Mouse (Mus musculus) natural killer cell, adult 2 months (primary cell): ENCODE measurements around the gene Thra.
"Not testable (repeated sequence)": the region's sequence is repeated elsewhere in the genome, so short reads cannot be mapped to it uniquely, and the experiment has no call there.

Experiments
- DNase-seq, 2 experiments: peaks; one replicate each; pipeline ENCODE4 v3.0.0; 2022; ENCODE audit warnings: low spot score in 2 of 2

Thra gene

GRCm38 (mm10) chr11:98717904-98718303, 22.5 kb upstream of the Thra start:
- peak; percentile 26 to 54 for DNase-seq

GRCm38 (mm10) chr11:98720756-98721155, 19.7 kb upstream of the Thra start:
- DNase-seq, result no peak

GRCm38 (mm10) chr11:98721458-98722226, 18.8 kb upstream of the Thra start:
- no peak for DNase-seq

GRCm38 (mm10) chr11:98723098-98723497, 17.3 kb upstream of the Thra start:
- DNase-seq, result no peak

GRCm38 (mm10) chr11:98725926-98726506, 14.4 kb upstream of the Thra start:
- no peak for DNase-seq

GRCm38 (mm10) chr11:98729119-98729588, 11.3 kb upstream of the Thra start, which contains the start of gene Med24:
Gene Med24, minus strand, starts transcription at chr11:98729435.
- DNase-seq, result peak; percentile 85 to 87

- DNase-seq, result no peak
These were observed 9.7 kb upstream of the Thra start for GRCm38 (mm10) chr11:98730727-98731126.

- DNase-seq, result no peak
These were observed 9.3 kb upstream of the Thra start for GRCm38 (mm10) chr11:98731134-98731533.

GRCm38 (mm10) chr11:98734020-98734419, 6.4 kb upstream of the Thra start:
- no peak for DNase-seq

GRCm38 (mm10) chr11:98735111-98735510, 5.3 kb upstream of the Thra start:
- DNase-seq, result no peak

- DNase-seq, result no peak
These were observed 4.3 kb upstream of the Thra start for GRCm38 (mm10) chr11:98736176-98736575.

- not testable (repeated sequence) for DNase-seq
These were observed 3.2 kb upstream of the Thra start for GRCm38 (mm10) chr11:98737220-98737619.

- DNase-seq, result no peak
These were observed 2.0 kb upstream of the Thra start for GRCm38 (mm10) chr11:98738428-98738911.

GRCm38 (mm10) chr11:98738925-98739324, 1.5 kb upstream of the Thra start:
- DNase-seq, result no peak

GRCm38 (mm10) chr11:98740026-98740392, 429 bp upstream of the Thra start:
- DNase-seq, result no peak

GRCm38 (mm10) chr11:98741051-98741620, 698 bp downstream of the Thra start:
- DNase-seq, result no peak

GRCm38 (mm10) chr11:98741622-98742396, 1.4 kb downstream of the Thra start:
- peak; percentile 52 to 65 for DNase-seq

GRCm38 (mm10) chr11:98742397-98743291, 2.2 kb downstream of the Thra start:
- no peak for DNase-seq

GRCm38 (mm10) chr11:98743655-98744345, 3.4 kb downstream of the Thra start:
- no peak for DNase-seq

GRCm38 (mm10) chr11:98744456-98745019, 4.1 kb downstream of the Thra start:
- DNase-seq, result no peak
